32 mouse cellular contexts compared by ENCODE assay signal in genomic region chr9:84936291-84937055, GRCm38 (mm10).
DNase-seq lines count a peak whose midpoint lies in the region; ATAC-seq and TF ChIP-seq lines count a peak whose summit lies in the region.
"Had no signal": no experiment of that assay in that cellular context is flagged by ENCODE, and none has a peak within 500 bp of the region (broad histone marks: within the 10 kb centered on the region; RNA-seq: fewer than 3 reads in every experiment).

No protein-coding gene starts in this region.

- H3K4me3 ChIP-seq in forebrain, embryonic 14.5 days (ENCODE audit: low read depth, low read length): no peak overlapping the region
- H3K4me3 ChIP-seq in forebrain, embryonic 15.5 days: no peak overlapping the region
- no peak overlapping the region for H3K4me3 ChIP-seq in hindbrain, postnatal 0 days (ENCODE audit: low read length)
- H3K4me3 ChIP-seq: embryonic facial prominence, embryonic 13.5 days; gastrocnemius, adult 2 months; neural tube, embryonic 12.5 days had no signal

- no peaks in the 10 kb centered on the region for H3K36me3 ChIP-seq in forebrain, embryonic 14.5 days (ENCODE audit: control insufficient read depth, insufficient read depth, low read length)
- no peaks in the 10 kb centered on the region for H3K36me3 ChIP-seq in forebrain, embryonic 15.5 days
- no peaks in the 10 kb centered on the region for H3K36me3 ChIP-seq in hindbrain, postnatal 0 days (ENCODE audit: insufficient read depth, low read length)
- H3K36me3 ChIP-seq: embryonic facial prominence, embryonic 13.5 days; neural tube, embryonic 12.5 days had no signal

- no peaks in the 10 kb centered on the region for H3K9me3 ChIP-seq in forebrain, embryonic 14.5 days (replicated peaks; ENCODE audit: control insufficient read depth, low read length)
- no peaks in the 10 kb centered on the region for H3K9me3 ChIP-seq in forebrain, embryonic 15.5 days
- no peaks in the 10 kb centered on the region for H3K9me3 ChIP-seq in hindbrain, postnatal 0 days (ENCODE audit: low read length)
- H3K9me3 ChIP-seq: embryonic facial prominence, embryonic 13.5 days; neural tube, embryonic 12.5 days had no signal

- no peak for ATAC-seq in forebrain, embryonic 14.5 days
- ATAC-seq in forebrain, embryonic 15.5 days (replicated peaks): no peak
- peak; percentile 83 for ATAC-seq in hindbrain, postnatal 0 days
- ATAC-seq in monocyte, adult 5-6 weeks (replicated peaks; ENCODE audit: insufficient number of reproducible peaks, low FRiP score, low TSS enrichment, poor library complexity, severe bottlenecking): no peak
- ATAC-seq: inflammation-experienced regulatory T-cells, adult 6 months; Patski had no signal

- TF ChIP-seq CTCF in hindbrain, postnatal 0 days (IDR thresholded peaks at IDR 0.05; ENCODE audit: low read depth): no peak

- no peaks in the 10 kb centered on the region for H3K27me3 ChIP-seq in forebrain, embryonic 14.5 days (replicated peaks; ENCODE audit: control insufficient read depth, insufficient read depth, low read length)
- H3K27me3 ChIP-seq in forebrain, embryonic 15.5 days: no peaks in the 10 kb centered on the region
- no peaks in the 10 kb centered on the region for H3K27me3 ChIP-seq in hindbrain, postnatal 0 days (ENCODE audit: insufficient read depth, low read length)
- H3K27me3 ChIP-seq: embryonic facial prominence, embryonic 13.5 days; neural tube, embryonic 12.5 days; Patski had no signal

- WGBS in forebrain, embryonic 14.5 days: 77% methylated on average over 2 of the region's 2 CpGs
- WGBS in forebrain, embryonic 15.5 days: 63% methylated on average over 2 of the region's 2 CpGs
- 47% methylated on average over 2 of the region's 2 CpGs for WGBS in hindbrain, postnatal 0 days

- no peak overlapping the region for H3K4me2 ChIP-seq in forebrain, embryonic 14.5 days (ENCODE audit: low read length)
- no peak overlapping the region for H3K4me2 ChIP-seq in forebrain, embryonic 15.5 days (replicated peaks)
- H3K4me2 ChIP-seq in hindbrain, postnatal 0 days (ENCODE audit: low read depth, low read length): no peak overlapping the region
- H3K4me2 ChIP-seq: embryonic facial prominence, embryonic 13.5 days; heart, embryonic 11.5 days; neural tube, embryonic 12.5 days had no signal

- no peak overlapping the region for H3K27ac ChIP-seq in forebrain, embryonic 14.5 days (ENCODE audit: low read depth, low read length)
- H3K27ac ChIP-seq in forebrain, embryonic 15.5 days (replicated peaks): no peak overlapping the region
- no peak overlapping the region for H3K27ac ChIP-seq in hindbrain, postnatal 0 days
- H3K27ac ChIP-seq: embryonic facial prominence, embryonic 13.5 days; gastrocnemius, adult 2 months; liver, embryonic 14.5 days; macrophage; neural tube, embryonic 12.5 days had no signal

- peak; percentile 5 for DNase-seq in forebrain, embryonic 14.5 days (ENCODE audit: low spot score)
- DNase-seq in layer of hippocampus, adult 9-11 months: peak; percentile 3
- no peak for DNase-seq in layer of hippocampus, adult 18-20 months (ENCODE audit: low spot score in 2 of 2)
- DNase-seq in brain, adult 2 months (ENCODE audit: low read depth, low spot score): peak; percentile 49
- peak; percentile 64 for DNase-seq in hindbrain, postnatal 0 days (ENCODE audit: low spot score)
- DNase-seq in ovary, postnatal 14 days (ENCODE audit: low spot score): no peak
- DNase-seq: adrenal gland, postnatal 25 days; cerebellum, adult 2 months; cerebellum, postnatal 36 days; embryo, embryonic 11 days; gastrocnemius, adult 2 months; gastrocnemius, postnatal 36 days; heart, adult 18-20 months; heart, postnatal 36 days; kidney, adult 11 months; kidney, postnatal 14 days; liver; lung, adult 2 months; lung, postnatal 10 days; midbrain, embryonic 14.5 days; right cerebral cortex, postnatal 25 days; thymus, adult 18-20 months; thymus, postnatal 25 days had no signal

- no peak overlapping the region for H3K9ac ChIP-seq in forebrain, embryonic 14.5 days (ENCODE audit: low read length)
- no peak overlapping the region for H3K9ac ChIP-seq in forebrain, embryonic 15.5 days (replicated peaks)
- H3K9ac ChIP-seq in hindbrain, postnatal 0 days (replicated peaks; ENCODE audit: low read length): no peak overlapping the region
- H3K9ac ChIP-seq: embryonic facial prominence, embryonic 13.5 days; liver, embryonic 14.5 days; neural tube, embryonic 12.5 days had no signal

- no peaks in the 10 kb centered on the region for H3K4me1 ChIP-seq in forebrain, embryonic 14.5 days (ENCODE audit: control insufficient read depth, insufficient read depth, low read length)
- no peaks in the 10 kb centered on the region for H3K4me1 ChIP-seq in forebrain, embryonic 15.5 days
- no peaks in the 10 kb centered on the region for H3K4me1 ChIP-seq in hindbrain, postnatal 0 days (ENCODE audit: insufficient read depth, low read length)
- H3K4me1 ChIP-seq: embryonic facial prominence, embryonic 13.5 days; neural tube, embryonic 12.5 days had no signal

Comparison
In these comparisons a context has a peak if more than half of its experiments do, and no peak if none do; other contexts are left out.
1. DNase-seq: peak in forebrain, embryonic 14.5 days (single experiment), layer of hippocampus, adult 9-11 months (single experiment), brain, adult 2 months (single experiment) and hindbrain, postnatal 0 days (single experiment); none in layer of hippocampus, adult 18-20 months (0 of 2) and ovary, postnatal 14 days (single experiment).